Mouse (Mus musculus) ES-Bruce4 (cell line): ENCODE results near the gene Grb14. TPM values are rescaled to one million over a fixed set of nuclear protein-coding genes. Genes with fewer than 3 reads are reported as not detected.

Source experiments
- H3K27ac ChIP-seq: 2 replicates; pipeline ENCODE4 v1.5.1; 2012; ENCODE audit warnings: low read length, inconsistent platforms; ENCODE audit not compliant: insufficient read depth
- H3K27me3 ChIP-seq: 2 replicates; pipeline ENCODE4 v1.6.1; 2012; ENCODE audit warnings: mild to moderate bottlenecking, low read length, inconsistent platforms; ENCODE audit not compliant: control insufficient read depth, poor library complexity, insufficient read depth, severe bottlenecking
- H3K36me3 ChIP-seq: 2 replicates; pipeline ENCODE4 v1.6.1; 2012; ENCODE audit warnings: inconsistent platforms, mild to moderate bottlenecking, low read length, moderate library complexity; ENCODE audit not compliant: control insufficient read depth, poor library complexity, insufficient read depth, severe bottlenecking
- H3K4me1 ChIP-seq: one replicate; pipeline ENCODE4 v1.8.1; 2011; ENCODE audit warnings: low read length; ENCODE audit not compliant: control insufficient read depth, insufficient read depth
- H3K4me3 ChIP-seq: 2 replicates; pipeline ENCODE4 v1.5.1; 2011; ENCODE audit warnings: low read depth, mild to moderate bottlenecking, low read length
- H3K9ac ChIP-seq: 2 replicates; pipeline ENCODE4 v1.6.1; 2012; ENCODE audit warnings: low read depth, mild to moderate bottlenecking, inconsistent platforms; ENCODE audit not compliant: poor library complexity, severe bottlenecking
- H3K9me3 ChIP-seq: replicated peaks from 2 replicates; pipeline ENCODE4 v1.6.1; 2012; ENCODE audit warnings: mild to moderate bottlenecking, low read length, inconsistent platforms; ENCODE audit not compliant: control insufficient read depth, poor library complexity, insufficient read depth, severe bottlenecking
- CTCF ChIP-seq: IDR thresholded peaks from one replicate; pipeline ENCODE4 v1.8.1; 2011; ENCODE audit warnings: low read depth, low read length
- EP300 ChIP-seq: IDR thresholded peaks from 2 replicates; pipeline ENCODE4 v1.6.1; 2011; ENCODE audit warnings: low read depth, low read length; ENCODE audit not compliant: insufficient read depth
- POLR2A ChIP-seq: IDR thresholded peaks from one replicate; pipeline ENCODE4 v1.8.1; 2011; ENCODE audit warnings: low read length; ENCODE audit not compliant: insufficient read depth
- polyA plus RNA-seq: library from polyadenylated mRNA; stranded (reverse); fragments of >200 nt; gene quantifications from 2 replicates; pipeline ENCODE4 v1.2.4, GENCODE M21; 2011; ENCODE audit warnings: low read depth; ENCODE audit not compliant: missing spikeins, insufficient read depth, insufficient read length

Grb14 gene
- polyA plus RNA-seq, 1 experiment = 3.4 TPM

DNA sequence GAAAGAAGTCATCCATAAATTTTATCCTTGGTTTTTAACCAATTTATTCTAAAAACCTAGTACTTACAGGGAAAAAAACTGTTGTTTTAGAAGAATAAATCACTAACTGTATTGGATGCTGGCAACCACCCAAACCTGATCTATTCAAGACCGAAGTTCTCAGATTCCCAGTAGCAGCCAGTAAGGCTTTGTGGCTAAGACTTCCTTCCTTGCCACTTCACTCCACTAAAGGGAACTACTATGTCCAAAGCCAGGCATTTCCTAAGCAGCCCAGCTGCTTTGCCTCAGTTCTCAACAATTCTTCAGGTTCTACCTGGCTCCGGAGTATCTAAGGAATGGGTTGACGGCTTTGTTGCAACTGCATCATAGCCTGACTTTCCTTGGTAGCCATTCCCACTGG lies 14.7 kb downstream of the Grb14 start:
- Histone ChIP-seq H3K36me3 (no peaks in the 10 kb centered on the region), H3K9me3 (no peaks in the 10 kb centered on the region), H3K27me3 (no peaks in the 10 kb centered on the region), H3K27ac (no peak overlapping the region), H3K9ac (no peak overlapping the region), H3K4me1 (no peaks in the 10 kb centered on the region), H3K4me3 (no peak overlapping the region)
- TF ChIP-seq POLR2A (no peak), CTCF (no peak), EP300 (no peak)

DNA sequence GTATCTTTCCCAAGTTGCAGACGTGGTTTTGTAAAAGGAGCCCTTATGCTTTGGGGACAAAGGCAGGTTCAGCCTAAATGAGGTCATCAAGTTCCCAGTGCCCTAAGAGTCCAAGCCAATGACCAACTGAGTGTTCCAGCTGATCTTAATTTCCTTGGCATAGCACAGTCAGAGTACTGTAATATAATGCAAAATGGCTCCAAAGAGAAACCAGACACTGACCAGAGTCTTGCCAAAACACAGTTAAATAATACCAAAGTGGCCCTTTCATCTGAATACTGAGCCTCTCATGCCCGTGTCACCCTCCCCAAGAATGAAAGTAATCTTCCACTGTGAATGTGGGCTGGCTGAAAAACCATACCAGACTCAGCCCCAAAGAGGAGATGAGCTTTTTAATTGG lies 17.4 kb downstream of the Grb14 start:
- H3K4me3 ChIP-seq = no peak overlapping the region
- H3K9me3 ChIP-seq = no peaks in the 10 kb centered on the region
- no peak overlapping the region for H3K9ac ChIP-seq
- H3K27ac ChIP-seq = no peak overlapping the region
- TF ChIP-seq POLR2A = no peak
- no peak for TF ChIP-seq EP300
- TF ChIP-seq CTCF = no peak
- H3K4me1 ChIP-seq = no peaks in the 10 kb centered on the region
- H3K27me3 ChIP-seq = no peaks in the 10 kb centered on the region
- H3K36me3 ChIP-seq = no peaks in the 10 kb centered on the region

DNA sequence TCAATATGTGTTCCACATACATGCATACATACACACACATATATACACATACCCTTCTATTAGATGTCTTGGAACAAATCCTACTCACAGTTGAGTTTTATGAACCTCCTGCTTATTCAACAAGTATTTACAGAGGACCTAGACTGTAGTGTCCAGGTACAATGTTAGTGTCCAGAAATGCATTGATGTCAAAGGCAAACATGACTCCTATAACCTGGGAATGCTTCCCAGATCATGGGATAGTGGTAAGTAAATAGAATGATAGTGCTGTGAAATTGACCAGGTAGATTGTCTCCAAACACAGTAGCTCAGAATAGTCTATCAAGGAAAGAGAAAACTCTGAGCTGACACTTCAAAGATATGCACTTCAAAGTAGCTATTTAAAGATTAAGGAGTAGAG lies 19.7 kb downstream of the Grb14 start:
- no peaks in the 10 kb centered on the region for H3K27me3 ChIP-seq
- H3K4me1 ChIP-seq = no peaks in the 10 kb centered on the region
- no peak for TF ChIP-seq EP300
- TF ChIP-seq POLR2A = no peak
- no peak for TF ChIP-seq CTCF
- H3K9me3 ChIP-seq = no peaks in the 10 kb centered on the region
- H3K9ac ChIP-seq = no peak overlapping the region
- no peak overlapping the region for H3K4me3 ChIP-seq
- no peaks in the 10 kb centered on the region for H3K36me3 ChIP-seq
- H3K27ac ChIP-seq = no peak overlapping the region

DNA sequence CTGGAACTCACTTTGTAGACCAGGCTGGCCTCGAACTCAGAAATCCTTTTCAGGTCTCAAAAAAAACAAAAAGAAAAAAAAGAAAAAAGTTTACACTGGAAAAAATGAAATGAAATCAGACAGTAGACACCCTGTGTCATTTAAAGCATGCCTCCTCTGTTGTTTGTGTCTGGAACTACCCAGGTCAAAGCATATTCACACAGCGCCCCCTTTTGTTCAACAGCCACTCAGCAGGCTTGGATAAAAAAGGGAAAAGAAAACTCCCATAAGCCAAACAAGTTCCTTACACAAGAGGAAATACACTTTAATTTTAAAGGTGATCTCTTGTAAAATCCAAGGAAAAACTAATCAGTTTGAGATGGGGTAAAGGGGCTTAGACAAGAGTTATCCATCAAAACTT lies 21.4 kb downstream of the Grb14 start:
- H3K9me3 ChIP-seq = no peaks in the 10 kb centered on the region
- H3K36me3 ChIP-seq = no peaks in the 10 kb centered on the region
- TF ChIP-seq CTCF = no peak
- TF ChIP-seq EP300 = no peak
- TF ChIP-seq POLR2A = no peak
- H3K4me1 ChIP-seq = no peaks in the 10 kb centered on the region
- no peak overlapping the region for H3K9ac ChIP-seq
- H3K4me3 ChIP-seq = no peak overlapping the region
- no peak overlapping the region for H3K27ac ChIP-seq
- H3K27me3 ChIP-seq = no peaks in the 10 kb centered on the region

DNA sequence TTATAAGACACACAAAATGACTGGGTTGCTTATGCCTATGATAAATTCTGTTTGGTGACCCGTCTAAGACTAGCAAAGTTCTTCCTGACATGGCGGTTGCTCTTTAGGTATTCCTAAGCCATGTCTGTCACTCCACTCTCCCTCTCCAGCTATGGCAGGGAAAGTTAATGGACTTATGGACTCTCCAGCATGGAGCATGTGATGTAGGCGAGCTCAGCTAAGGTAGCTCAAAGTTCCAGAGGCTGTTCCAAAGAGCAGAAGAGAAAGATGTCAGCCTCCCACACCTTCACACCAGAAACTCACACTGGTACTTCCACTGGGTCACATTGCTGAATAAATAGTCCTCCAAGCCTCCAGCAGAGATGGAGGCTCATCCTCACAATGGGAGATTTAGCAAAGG lies 22.2 kb downstream of the Grb14 start:
- H3K9me3 ChIP-seq = no peaks in the 10 kb centered on the region
- no peaks in the 10 kb centered on the region for H3K27me3 ChIP-seq
- no peak for TF ChIP-seq EP300
- H3K27ac ChIP-seq = no peak overlapping the region
- H3K36me3 ChIP-seq = no peaks in the 10 kb centered on the region
- H3K4me1 ChIP-seq = no peaks in the 10 kb centered on the region
- no peak overlapping the region for H3K4me3 ChIP-seq
- H3K9ac ChIP-seq = no peak overlapping the region

DNA sequence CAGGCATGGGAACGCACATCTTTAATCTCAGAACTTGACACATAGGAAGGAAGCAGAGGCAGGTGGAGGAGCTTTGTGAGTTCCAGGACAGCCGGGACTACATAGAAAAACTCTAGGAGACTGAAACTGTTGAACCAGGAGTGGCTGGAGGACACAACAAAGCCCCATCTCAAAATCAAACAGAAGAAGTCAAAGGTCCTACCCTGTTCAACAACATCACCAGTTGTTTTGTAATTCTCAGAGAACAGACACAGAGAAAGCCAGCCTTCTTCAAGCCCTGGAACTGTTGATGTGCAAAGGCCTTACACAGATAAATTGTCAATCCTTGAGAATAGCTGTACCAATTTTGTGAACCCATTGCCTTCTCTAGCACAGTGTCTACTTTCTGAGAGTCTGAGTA lies 29.7 kb downstream of the Grb14 start:
- Histone ChIP-seq H3K9ac (no peak overlapping the region), H3K4me1 (no peaks in the 10 kb centered on the region), H3K36me3 (no peaks in the 10 kb centered on the region), H3K27ac (no peak overlapping the region), H3K27me3 (no peaks in the 10 kb centered on the region), H3K4me3 (no peak overlapping the region), H3K9me3 (no peaks in the 10 kb centered on the region)
- TF ChIP-seq EP300 (no peak), CTCF (no peak), POLR2A (no peak)

DNA sequence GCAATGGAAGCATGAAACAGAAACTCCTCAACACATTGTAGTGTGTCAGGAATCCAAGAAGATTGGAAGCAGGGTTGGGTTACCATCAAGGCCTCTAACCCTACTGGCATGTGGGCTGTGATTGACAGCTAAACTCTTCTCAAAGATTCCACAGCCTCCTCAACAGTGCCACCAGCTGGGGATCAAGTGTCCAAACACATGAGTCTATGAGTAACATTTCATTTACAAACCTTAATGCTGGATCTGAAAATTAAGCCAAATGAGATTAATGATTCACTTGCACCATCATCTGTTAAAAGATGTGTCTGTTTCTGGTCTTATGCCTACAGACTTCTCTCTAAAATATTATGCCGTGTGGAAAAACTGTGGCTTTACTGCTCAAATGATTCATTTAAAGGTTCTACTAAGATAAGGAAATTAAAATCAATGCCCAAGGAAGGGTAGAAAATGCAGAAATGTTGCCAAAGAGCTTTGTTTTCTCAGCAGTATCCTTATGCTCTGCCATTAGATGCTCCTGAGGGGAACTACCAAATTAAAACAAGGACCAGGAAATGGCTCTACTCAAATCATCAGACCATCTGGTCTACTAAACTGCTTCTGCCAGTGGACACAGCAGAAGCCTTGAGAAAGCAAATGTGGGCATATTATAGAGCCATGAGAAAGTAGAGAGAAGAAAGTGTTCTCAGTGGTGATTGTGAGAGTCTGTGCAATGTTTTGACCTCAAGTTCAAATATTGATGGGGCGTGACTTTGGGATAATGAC lies 35.2 kb downstream of the Grb14 start:
- H3K27me3 ChIP-seq = no peaks in the 10 kb centered on the region
- H3K4me3 ChIP-seq = no peak overlapping the region
- no peaks in the 10 kb centered on the region for H3K4me1 ChIP-seq
- H3K36me3 ChIP-seq = no peaks in the 10 kb centered on the region
- H3K9ac ChIP-seq = no peak overlapping the region
- no peaks in the 10 kb centered on the region for H3K9me3 ChIP-seq
- no peak overlapping the region for H3K27ac ChIP-seq
- no peak for TF ChIP-seq CTCF
- no peak for TF ChIP-seq POLR2A
- no peak for TF ChIP-seq EP300
